Mouse (Mus musculus) bone marrow, adult 2 months (tissue): Measurements from ENCODE around the gene Ankrd2. TPM values are rescaled to one million over a fixed set of nuclear protein-coding genes. Genes with fewer than 3 reads are reported as not detected.
A peak's percentile ranks its signal among the peaks of the same experiment; 100 is the strongest.

Experiments used
- H3K27ac ChIP-seq: fragments of 200-500 bp; 2 replicates; pipeline ENCODE4 v1.5.1; 2012; ENCODE audit warnings: low read depth, mild to moderate bottlenecking, control low read depth, inconsistent platforms, low read length; ENCODE audit not compliant: control insufficient read depth, poor library complexity, insufficient read depth
- H3K4me1 ChIP-seq: fragments of 200-500 bp; 2 replicates; pipeline ENCODE4 v1.6.1; 2011; ENCODE audit warnings: low read length; ENCODE audit not compliant: control insufficient read depth, insufficient read depth
- H3K4me3 ChIP-seq: fragments of 200-500 bp; replicated peaks from 2 replicates; pipeline ENCODE3; 2011; ENCODE audit warnings: mild to moderate bottlenecking, low read depth, low read length, control low read depth; ENCODE audit not compliant: control insufficient read depth
- CTCF ChIP-seq: fragments of 200-500 bp; IDR thresholded peaks from 2 replicates; pipeline ENCODE4 v1.5.1; 2011; ENCODE audit warnings: low read length, control low read depth; ENCODE audit not compliant: control insufficient read depth, insufficient read depth
- POLR2A ChIP-seq: fragments of 200-500 bp; IDR thresholded peaks from 2 replicates; pipeline ENCODE4 v1.6.1; 2011; ENCODE audit warnings: low read depth, mild to moderate bottlenecking, control low read depth, low read length, borderline replicate concordance; ENCODE audit not compliant: control insufficient read depth
- WGBS: fragments of 180-500 bp; shearing (Covaris S2); methylation state at CpG from one replicate; pipeline ENCODE4 v1.1.7; 2018; 5-methylcytosine and 5-hydroxymethylcytosine counted together
- polyA plus RNA-seq: library from polyadenylated mRNA; stranded (reverse); fragments of >200 nt; gene quantifications from 2 replicates; pipeline ENCODE4 v1.2.4, GENCODE M21; 2011; ENCODE audit warnings: low replicate concordance; ENCODE audit not compliant: missing spikeins, insufficient read depth, insufficient read length

Gene Ankrd2
- polyA plus RNA-seq, 1 experiment: not detected

DNA sequence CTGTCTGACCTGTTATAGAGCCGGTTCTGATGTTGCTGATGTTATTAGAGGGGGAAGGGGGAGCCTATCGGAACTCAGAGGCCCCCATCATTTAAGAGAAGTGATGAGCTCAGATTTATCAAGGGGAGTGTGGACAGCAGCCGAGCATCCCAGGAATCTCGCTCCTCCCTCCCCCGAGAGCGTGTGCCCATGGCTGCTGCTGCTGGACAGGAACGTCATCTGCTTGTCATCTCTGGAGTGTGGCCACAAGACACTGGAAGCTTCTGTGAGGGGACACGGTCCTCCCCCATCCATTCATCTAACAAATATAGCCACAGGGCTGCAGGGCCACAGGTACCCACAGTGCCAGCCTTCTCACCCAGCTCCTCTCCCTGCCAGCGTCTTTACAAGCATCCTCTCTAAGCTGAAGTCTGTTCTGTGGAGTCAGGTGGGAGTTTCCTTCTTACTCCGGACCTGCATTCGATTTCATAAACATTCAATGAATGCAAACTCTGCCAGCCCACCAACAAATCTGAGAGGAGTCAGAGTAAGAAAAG, 1.4 kb downstream of the Ankrd2 start:
- no peak overlapping the region for H3K4me3 ChIP-seq
- H3K27ac ChIP-seq: no peak overlapping the region
- TF ChIP-seq POLR2A (no peak), CTCF (no peak)
- 75% methylated on average over 11 of the region's 11 CpGs for WGBS
- H3K4me1 ChIP-seq: no peaks in the 10 kb centered on the region

GRCm38 (mm10) chr19:42038310-42038709, 2.5 kb downstream of the Ankrd2 start:
- H3K4me1 ChIP-seq: no peaks in the 10 kb centered on the region
- H3K4me3 ChIP-seq: no peak overlapping the region
- 82% methylated on average over 12 of the region's 12 CpGs for whole genome bisulfite sequencing
- TF ChIP-seq POLR2A: no peak
- no peak overlapping the region for H3K27ac ChIP-seq

DNA sequence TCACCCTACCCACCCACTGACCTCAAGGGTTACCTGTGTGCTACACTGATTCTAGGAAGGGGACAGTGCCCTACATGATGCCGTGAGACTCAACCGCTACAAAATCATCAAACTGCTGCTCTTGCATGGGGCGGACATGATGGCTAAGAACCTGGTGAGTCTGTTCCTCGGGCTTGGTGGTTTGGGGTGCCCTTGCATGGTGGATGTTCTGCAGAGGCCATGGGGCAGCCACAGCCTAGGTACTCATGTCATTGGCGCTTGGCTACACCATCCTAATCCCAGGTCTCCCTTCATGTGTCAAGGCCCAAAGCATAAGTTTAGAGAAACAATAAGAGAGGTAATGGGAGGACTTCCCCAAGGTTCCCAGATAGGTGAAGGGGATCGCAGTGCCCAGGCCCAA, 8.2 kb downstream of the Ankrd2 start:
- no peak for TF ChIP-seq POLR2A
- TF ChIP-seq CTCF: no peak
- Histone ChIP-seq H3K4me3 (no peak overlapping the region), H3K4me1 (peaks cover 2% of the 10 kb centered on the region; the same call in 1 of the 2 replicates), H3K27ac (no peak overlapping the region)
- WGBS: 92% methylated on average over 6 of the region's 6 CpGs

DNA sequence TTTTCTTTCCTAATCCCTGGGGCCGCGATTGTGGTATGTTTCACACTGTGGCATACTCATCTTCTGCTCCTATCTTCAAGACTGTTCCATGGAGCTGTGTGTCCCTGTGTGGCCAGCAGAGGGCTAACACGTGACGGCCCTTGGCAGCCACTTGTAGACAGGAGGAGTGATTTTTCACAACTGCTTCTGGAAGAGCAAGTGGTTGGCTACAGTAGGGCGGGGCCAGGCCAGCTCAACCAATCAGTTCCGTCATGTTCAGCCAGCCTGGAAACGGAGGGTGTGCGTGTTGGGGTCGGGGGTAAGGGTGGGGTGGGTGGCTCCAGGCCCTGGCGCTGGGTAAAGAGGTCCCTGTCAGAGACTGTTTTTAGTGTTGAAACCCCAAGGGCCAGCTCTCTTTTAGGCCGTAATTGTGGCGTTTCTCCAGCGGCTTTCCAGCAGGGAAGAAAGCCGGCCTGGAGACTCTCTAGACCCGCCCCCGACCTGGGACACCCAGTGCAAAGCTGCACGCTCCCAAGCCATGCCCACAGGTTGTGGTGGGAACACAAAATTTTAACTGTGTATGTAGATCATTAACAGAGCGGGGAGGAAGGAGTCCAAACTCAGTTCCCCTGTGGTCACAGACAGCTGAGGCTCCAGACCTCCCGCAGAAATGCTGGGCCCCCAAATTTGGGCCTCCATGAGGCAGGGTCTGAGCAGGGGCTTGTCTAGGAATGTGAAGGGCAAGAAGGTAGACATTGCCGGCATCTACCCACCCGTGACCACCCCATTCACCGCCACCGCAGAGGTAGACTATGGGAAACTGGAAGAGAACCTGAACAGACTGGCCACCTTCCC, 9.7 kb downstream of the Ankrd2 start, which contains the start of gene Hoga1:
Gene Hoga1 (plus strand): TSS at position 342 of the 834 bp plus-strand sequence.
- no peak within 1 kb of the TSS for H3K27ac ChIP-seq
- H3K4me3 ChIP-seq: no peak within 1 kb of the TSS
- no peak for TF ChIP-seq POLR2A
- TF ChIP-seq CTCF: peak; percentile 74
- WGBS: 35% methylated on average over 23 of the region's 23 CpGs
- peaks cover 2% of the 10 kb centered on the region; the same call in 1 of the 2 replicates for H3K4me1 ChIP-seq

GRCm38 (mm10) chr19:42050251-42050650, 14.5 kb downstream of the Ankrd2 start:
- Histone ChIP-seq H3K4me3 (no peak overlapping the region), H3K4me1 (no peaks in the 10 kb centered on the region), H3K27ac (no peak overlapping the region)
- 71% methylated on average over 1 of the region's 1 CpGs for WGBS
- TF ChIP-seq CTCF (no peak), POLR2A (no peak)

- no peak overlapping the region for H3K4me3 ChIP-seq
- no peaks in the 10 kb centered on the region for H3K4me1 ChIP-seq
- WGBS: 83% methylated on average over 3 of the region's 3 CpGs
- H3K27ac ChIP-seq: no peak overlapping the region
- no peak for TF ChIP-seq CTCF
- TF ChIP-seq POLR2A: no peak
Observed at GRCm38 (mm10) chr19:42051351-42051750, 15.6 kb downstream of the Ankrd2 start.

GRCm38 (mm10) chr19:42051948-42052347, 16.1 kb downstream of the Ankrd2 start, which contains the start of gene 4933411K16Rik:
Gene 4933411K16Rik (plus strand): TSS chr19:42052248.
- Histone ChIP-seq H3K4me3 (no peak within 1 kb of the TSS), H3K27ac (no peak within 1 kb of the TSS), H3K4me1 (no peaks in the 10 kb centered on the region)
- 82% methylated on average over 4 of the region's 4 CpGs for WGBS
- TF ChIP-seq POLR2A: no peak

- H3K4me1 ChIP-seq: no peaks in the 10 kb centered on the region
- TF ChIP-seq POLR2A: no peak
- TF ChIP-seq CTCF: no peak
- WGBS: 51% methylated on average over 6 of the region's 6 CpGs
Observed at GRCm38 (mm10) chr19:42054255-42054654, 18.5 kb downstream of the Ankrd2 start.

More at GRCm38 (mm10) chr19:42054255-42054654, 18.5 kb downstream of the Ankrd2 start:
- H3K4me3 ChIP-seq: no peak overlapping the region
- H3K27ac ChIP-seq: no peak overlapping the region
